Mouse (Mus musculus): ENCODE data around the gene Selplg.

DNA sequence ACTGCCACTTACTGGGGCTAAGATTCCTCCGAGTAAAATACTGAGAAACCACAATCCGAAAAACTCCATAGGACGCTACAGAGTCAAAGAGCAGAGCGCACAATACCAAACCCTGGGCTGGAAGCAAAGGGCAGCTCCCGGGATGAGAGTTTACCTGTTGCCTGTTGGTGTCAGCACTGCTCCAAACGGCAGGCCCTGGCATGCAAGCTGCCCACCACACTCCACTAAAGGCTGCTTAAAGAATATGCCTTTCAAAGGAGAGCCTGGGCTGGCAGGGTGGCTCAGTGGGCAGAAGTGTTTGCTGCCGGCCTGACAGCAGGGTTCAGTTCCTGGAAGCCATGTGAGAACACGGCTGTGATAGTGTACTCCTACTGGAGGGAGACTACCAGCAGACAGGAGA, 25.2 kb upstream of the Selplg start:
- TF ChIP-seq POLR2A (IDR thresholded peaks at IDR 0.05; ENCODE audit: extremely low read depth, insufficient read depth, low read length) (no peak), CTCF (IDR thresholded peaks at IDR 0.05; ENCODE audit: extremely low read depth, insufficient read depth, low read length) (no peak)

All from cortical plate, adult 2 months (tissue).